Mouse (Mus musculus): ENCODE data around the gene Sorbs1. TPM values are rescaled to one million over a fixed set of nuclear protein-coding genes. Genes with fewer than 3 reads are reported as not detected.

The Sorbs1 gene
- polyA plus RNA-seq, 1 experiment, result 431 TPM

DNA sequence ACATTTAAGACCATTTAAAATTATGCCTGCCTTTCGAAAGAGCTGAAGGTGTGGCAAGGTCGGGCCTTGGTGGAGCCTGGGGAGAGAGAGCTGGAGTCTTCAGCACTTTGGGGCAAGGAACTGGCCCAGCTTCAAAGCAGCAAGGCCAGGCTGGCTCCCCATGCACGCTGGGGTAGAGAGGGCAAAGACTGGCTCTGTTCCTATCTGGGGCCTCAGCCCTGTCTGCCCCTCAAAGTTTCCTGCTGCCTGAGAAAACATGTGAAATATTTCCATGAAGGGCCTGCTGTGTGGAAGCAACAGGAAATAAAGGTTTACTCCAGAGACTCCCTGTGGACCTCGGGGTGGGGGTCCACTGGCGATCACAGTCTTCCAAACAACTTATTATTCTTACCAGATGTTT, 88.3 kb downstream of the Sorbs1 start:
- Histone ChIP-seq H3K4me1 (ENCODE audit: control insufficient read depth, insufficient read depth, insufficient read length, low read length) (peaks cover 18% of the 10 kb centered on the region), H3K4me3 (ENCODE audit: insufficient read depth, low read depth, low read length) (no peak overlapping the region), H3K27ac (replicated peaks; ENCODE audit: low read depth, low read length) (peak overlapping the region; percentile 15; the same call in 1 of the 2 replicates)

DNA sequence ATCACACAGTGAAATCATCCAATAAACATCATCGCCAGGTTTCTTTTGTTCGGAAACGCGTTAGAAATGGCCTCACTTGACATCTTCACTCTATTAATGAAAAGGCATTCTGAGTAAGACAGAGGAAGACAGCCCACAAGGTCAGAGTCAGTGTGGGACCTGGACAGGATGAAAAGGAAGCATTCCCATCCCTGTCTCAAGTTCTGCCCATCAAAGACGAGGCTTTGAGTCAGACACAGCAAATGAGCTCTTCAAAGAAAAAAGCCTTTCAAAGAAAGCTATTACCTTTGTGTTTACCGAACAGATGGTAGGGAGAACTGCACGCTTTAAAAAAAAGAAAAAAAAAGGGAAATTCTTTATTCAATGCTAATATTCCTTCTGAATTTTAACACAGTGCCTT, 92.5 kb downstream of the Sorbs1 start:
- H3K4me1 ChIP-seq (ENCODE audit: control insufficient read depth, insufficient read depth, insufficient read length, low read length), result peaks cover 7% of the 10 kb centered on the region
- H3K4me3 ChIP-seq (ENCODE audit: insufficient read depth, low read depth, low read length), result no peak overlapping the region
- no peak overlapping the region for H3K27ac ChIP-seq (replicated peaks; ENCODE audit: low read depth, low read length)

- Histone ChIP-seq H3K4me1 (ENCODE audit: control insufficient read depth, insufficient read depth, insufficient read length, low read length) (peaks cover 14% of the 10 kb centered on the region; the same call in 1 of the 2 replicates), H3K27ac (replicated peaks; ENCODE audit: low read depth, low read length) (no peak overlapping the region), H3K4me3 (ENCODE audit: insufficient read depth, low read depth, low read length) (no peak overlapping the region)
Observed at GRCm38 (mm10) chr19:40419315-40419714, 94.3 kb downstream of the Sorbs1 start.

GRCm38 (mm10) chr19:40417155-40417821, 96.3 kb downstream of the Sorbs1 start:
- Histone ChIP-seq H3K27ac (replicated peaks; ENCODE audit: low read depth, low read length) (no peak overlapping the region), H3K4me3 (ENCODE audit: insufficient read depth, low read depth, low read length) (no peak overlapping the region), H3K4me1 (ENCODE audit: control insufficient read depth, insufficient read depth, insufficient read length, low read length) (peaks cover 18% of the 10 kb centered on the region)

DNA sequence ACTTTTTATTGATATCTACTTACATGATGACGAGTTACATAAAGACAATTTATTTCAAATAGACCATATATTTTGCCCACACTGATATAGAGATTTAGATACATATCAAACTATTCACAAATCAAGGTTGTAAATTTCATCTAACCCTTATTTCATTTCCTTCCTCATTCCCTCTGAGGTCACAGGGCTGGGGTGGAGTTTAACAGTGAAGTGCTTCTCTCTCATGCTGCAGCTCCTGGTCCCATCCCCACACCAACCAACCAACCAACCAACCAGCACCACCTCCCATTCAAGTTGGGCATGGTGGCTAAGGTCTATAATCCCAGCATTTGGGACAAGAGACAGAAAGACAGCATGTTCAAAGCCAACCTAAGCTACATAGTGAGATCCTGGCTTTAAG, 97.9 kb downstream of the Sorbs1 start:
- no peak overlapping the region for H3K27ac ChIP-seq (replicated peaks; ENCODE audit: low read depth, low read length)
- H3K4me1 ChIP-seq (ENCODE audit: control insufficient read depth, insufficient read depth, insufficient read length, low read length), result peaks cover 18% of the 10 kb centered on the region
- H3K4me3 ChIP-seq (ENCODE audit: insufficient read depth, low read depth, low read length), result no peak overlapping the region

- Histone ChIP-seq H3K4me1 (ENCODE audit: control insufficient read depth, insufficient read depth, insufficient read length, low read length) (peaks cover 18% of the 10 kb centered on the region), H3K4me3 (ENCODE audit: insufficient read depth, low read depth, low read length) (no peak overlapping the region), H3K27ac (replicated peaks; ENCODE audit: low read depth, low read length) (peak overlapping the region; percentile 47)
Observed at GRCm38 (mm10) chr19:40414798-40415475, 98.6 kb downstream of the Sorbs1 start.

DNA sequence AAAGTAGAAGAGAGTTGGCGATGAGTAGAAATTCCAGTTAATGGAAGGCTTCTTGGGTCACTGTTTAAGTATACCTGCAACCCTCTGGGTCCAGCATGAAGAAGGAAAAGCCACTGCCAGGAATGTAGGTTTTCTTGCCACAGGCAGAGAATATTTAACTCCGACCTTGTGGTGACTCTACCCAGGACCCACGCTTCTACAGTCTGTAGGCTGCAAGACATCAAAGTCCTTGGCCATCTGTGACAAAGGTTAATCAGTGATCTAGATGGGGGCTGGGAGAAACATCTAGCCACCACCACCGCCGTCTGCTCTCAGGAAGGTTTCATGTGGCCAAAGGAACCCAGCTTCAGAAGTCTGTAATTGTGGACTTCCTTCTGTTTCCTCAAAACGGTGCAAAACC, 99.2 kb downstream of the Sorbs1 start:
- Histone ChIP-seq H3K4me3 (ENCODE audit: insufficient read depth, low read depth, low read length) (no peak overlapping the region), H3K27ac (replicated peaks; ENCODE audit: low read depth, low read length) (0 out of 2 replicates have a peak overlapping the region, but pooled peaks have one; percentile 11), H3K4me1 (ENCODE audit: control insufficient read depth, insufficient read depth, insufficient read length, low read length) (peaks cover 20% of the 10 kb centered on the region)

GRCm38 (mm10) chr19:40411379-40411813, 102.2 kb downstream of the Sorbs1 start:
- Histone ChIP-seq H3K4me3 (ENCODE audit: insufficient read depth, low read depth, low read length) (no peak overlapping the region), H3K4me1 (ENCODE audit: control insufficient read depth, insufficient read depth, insufficient read length, low read length) (peaks cover 28% of the 10 kb centered on the region), H3K27ac (replicated peaks; ENCODE audit: low read depth, low read length) (no peak overlapping the region)

DNA sequence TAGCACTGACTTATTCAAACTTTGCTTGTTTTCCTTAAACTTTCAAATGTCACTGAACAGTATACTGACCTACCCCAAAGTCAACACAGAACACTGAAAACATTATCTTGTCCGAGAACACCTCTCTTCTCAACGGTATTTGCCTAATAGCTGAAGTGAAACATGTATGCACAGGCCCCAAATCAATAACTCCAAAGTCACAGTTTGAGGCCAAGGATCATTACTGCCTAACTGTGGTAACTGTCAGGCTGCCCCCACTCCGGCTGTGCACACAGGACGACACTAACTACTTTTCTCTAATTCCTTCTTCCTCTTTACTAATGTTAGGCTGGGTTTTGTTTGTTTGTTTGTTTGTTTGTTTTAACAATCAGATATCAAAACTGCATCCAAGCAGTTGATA, 103.1 kb downstream of the Sorbs1 start:
- H3K4me3 ChIP-seq (ENCODE audit: insufficient read depth, low read depth, low read length), result no peak overlapping the region
- H3K27ac ChIP-seq (replicated peaks; ENCODE audit: low read depth, low read length), result no peak overlapping the region
- H3K4me1 ChIP-seq (ENCODE audit: control insufficient read depth, insufficient read depth, insufficient read length, low read length), result peaks cover 31% of the 10 kb centered on the region

DNA sequence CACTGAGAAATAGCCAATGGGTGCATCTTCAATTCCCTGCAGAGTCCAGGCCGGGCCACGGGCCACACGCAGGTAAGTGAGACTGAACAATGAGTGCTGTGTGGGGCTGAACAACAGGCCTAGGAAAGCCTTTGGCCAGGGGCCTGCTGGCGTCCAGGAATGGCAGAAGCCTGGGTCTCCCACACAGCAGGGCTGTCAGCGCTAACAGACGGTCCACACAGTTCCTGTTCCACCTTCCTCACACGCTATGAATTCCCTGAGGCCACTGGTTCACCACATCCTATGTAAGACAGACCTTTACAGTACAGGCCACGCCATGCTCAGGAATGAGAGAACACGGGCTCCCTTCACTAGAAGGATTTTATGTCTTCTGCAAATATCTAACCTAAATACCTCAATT, 103.5 kb downstream of the Sorbs1 start:
- peaks cover 32% of the 10 kb centered on the region for H3K4me1 ChIP-seq (ENCODE audit: control insufficient read depth, insufficient read depth, insufficient read length, low read length)
- H3K4me3 ChIP-seq (ENCODE audit: insufficient read depth, low read depth, low read length), result no peak overlapping the region
- no peak overlapping the region; the same call in 1 of the 2 replicates for H3K27ac ChIP-seq (replicated peaks; ENCODE audit: low read depth, low read length)

DNA sequence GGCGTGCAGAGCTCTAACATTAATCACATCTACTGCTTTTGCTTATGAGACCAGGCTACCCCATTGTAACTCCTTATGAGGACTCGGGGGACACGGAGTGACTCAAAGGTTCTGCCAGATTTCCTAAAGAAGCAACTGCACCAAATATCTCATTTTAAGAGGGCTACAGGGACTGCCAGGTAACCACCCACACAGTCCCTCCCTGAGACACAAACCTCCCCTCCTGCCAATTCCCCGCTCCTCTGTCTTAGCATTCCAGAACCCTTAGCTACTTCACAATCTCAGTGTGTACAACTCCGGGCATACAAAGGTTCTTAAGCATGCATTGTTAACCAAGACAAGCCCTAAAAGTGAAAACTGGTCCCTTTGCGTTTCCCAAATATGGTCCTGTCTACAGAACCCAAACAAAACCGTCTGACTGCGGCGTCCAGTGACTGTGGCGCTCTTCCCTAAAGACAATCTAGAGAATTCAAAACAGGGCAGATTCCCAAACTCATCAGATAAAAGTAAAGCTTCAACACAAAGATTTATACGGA, 104.0 kb downstream of the Sorbs1 start:
- no peak overlapping the region for H3K27ac ChIP-seq (replicated peaks; ENCODE audit: low read depth, low read length)
- H3K4me1 ChIP-seq (ENCODE audit: control insufficient read depth, insufficient read depth, insufficient read length, low read length), result peaks cover 29% of the 10 kb centered on the region

GRCm38 (mm10) chr19:40407186-40407585, 106.4 kb downstream of the Sorbs1 start:
- Histone ChIP-seq H3K27ac (replicated peaks; ENCODE audit: low read depth, low read length) (peak overlapping the region; percentile 51; the same call in 1 of the 2 replicates), H3K4me3 (ENCODE audit: insufficient read depth, low read depth, low read length) (no peak overlapping the region), H3K4me1 (ENCODE audit: control insufficient read depth, insufficient read depth, insufficient read length, low read length) (peaks cover 25% of the 10 kb centered on the region)

More for the DNA sequence above, 104.0 kb downstream of the Sorbs1 start:
- no peak overlapping the region for H3K4me3 ChIP-seq (ENCODE audit: insufficient read depth, low read depth, low read length)

GRCm38 (mm10) chr19:40406661-40407060, 106.9 kb downstream of the Sorbs1 start:
- H3K4me3 ChIP-seq (ENCODE audit: insufficient read depth, low read depth, low read length), result no peak overlapping the region
- H3K4me1 ChIP-seq (ENCODE audit: control insufficient read depth, insufficient read depth, insufficient read length, low read length), result peaks cover 28% of the 10 kb centered on the region
- H3K27ac ChIP-seq (replicated peaks; ENCODE audit: low read depth, low read length), result peak overlapping the region; percentile 51

DNA sequence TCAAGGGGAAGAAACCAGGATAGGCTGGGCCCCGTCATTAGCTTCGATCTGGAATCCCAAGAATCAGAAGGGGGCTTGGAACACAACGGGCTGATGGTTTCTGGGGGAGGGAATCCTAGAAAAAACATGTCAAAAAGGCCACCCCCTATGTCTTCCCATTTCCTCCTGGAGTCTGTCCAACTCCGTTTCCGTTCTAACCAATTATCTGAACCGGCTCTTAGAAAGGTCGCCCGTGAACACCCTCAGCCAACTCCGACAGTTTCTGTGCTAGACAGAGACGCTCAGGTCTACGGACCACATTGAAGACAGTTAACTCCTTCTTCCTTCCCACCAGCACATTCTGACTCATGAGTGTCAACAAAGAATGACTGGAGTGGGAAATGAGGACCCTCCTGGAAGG, 107.8 kb downstream of the Sorbs1 start:
- H3K4me1 ChIP-seq (ENCODE audit: control insufficient read depth, insufficient read depth, insufficient read length, low read length), result peaks cover 36% of the 10 kb centered on the region
- H3K27ac ChIP-seq (replicated peaks; ENCODE audit: low read depth, low read length), result peak overlapping the region; percentile 91

DNA sequence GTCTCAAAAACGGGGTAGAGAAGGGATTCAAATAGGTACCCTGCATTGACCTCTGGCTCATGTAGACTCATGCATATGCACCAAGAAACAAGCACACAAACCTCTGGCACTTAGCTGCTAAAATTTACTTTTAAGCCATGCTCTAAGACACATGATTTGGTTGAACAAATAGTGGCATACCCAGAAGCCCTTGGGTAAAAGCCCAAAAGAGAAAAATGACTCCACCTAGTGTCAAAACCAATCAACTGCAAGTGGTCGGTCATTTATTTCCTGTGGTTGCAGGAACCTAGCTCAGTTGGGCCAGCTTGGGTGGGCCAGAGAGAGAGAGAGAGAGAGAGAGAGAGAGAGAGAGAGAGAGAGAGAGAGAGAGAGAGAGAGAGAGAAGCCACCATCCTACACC, 109.0 kb downstream of the Sorbs1 start:
- Histone ChIP-seq H3K4me3 (ENCODE audit: insufficient read depth, low read depth, low read length) (no peak overlapping the region), H3K4me1 (ENCODE audit: control insufficient read depth, insufficient read depth, insufficient read length, low read length) (peaks cover 40% of the 10 kb centered on the region), H3K27ac (replicated peaks; ENCODE audit: low read depth, low read length) (peak overlapping the region; percentile 91)

More for the DNA sequence above, 107.8 kb downstream of the Sorbs1 start:
- H3K4me3 ChIP-seq (ENCODE audit: insufficient read depth, low read depth, low read length), result no peak overlapping the region
